Mouse (Mus musculus): ENCODE results near the gene Hoxd13. TPM values are rescaled to one million over a fixed set of nuclear protein-coding genes. Genes with fewer than 3 reads are reported as not detected.

The Hoxd13 gene
- polyA plus RNA-seq, 1 experiment from 2014 or later: not detected

- WGBS: 11% methylated on average over 17 of the region's 17 CpGs
- no peak overlapping the region for H3K9ac ChIP-seq
- H3K27ac ChIP-seq: no peak overlapping the region
- ATAC-seq (ENCODE audit: low FRiP score): no peak
- no peaks in the 10 kb centered on the region for H3K9me3 ChIP-seq (replicated peaks)
- H3K4me3 ChIP-seq: no peak overlapping the region
- H3K27me3 ChIP-seq: peaks cover 89% of the 10 kb centered on the region
- peaks cover 21% of the 10 kb centered on the region for H3K4me1 ChIP-seq
- no peaks in the 10 kb centered on the region for H3K36me3 ChIP-seq
- no peak overlapping the region for H3K4me2 ChIP-seq (replicated peaks)
Observed at GRCm38 (mm10) chr2:74701949-74702819, 34.1 kb downstream of the Hoxd13 start.

DNA sequence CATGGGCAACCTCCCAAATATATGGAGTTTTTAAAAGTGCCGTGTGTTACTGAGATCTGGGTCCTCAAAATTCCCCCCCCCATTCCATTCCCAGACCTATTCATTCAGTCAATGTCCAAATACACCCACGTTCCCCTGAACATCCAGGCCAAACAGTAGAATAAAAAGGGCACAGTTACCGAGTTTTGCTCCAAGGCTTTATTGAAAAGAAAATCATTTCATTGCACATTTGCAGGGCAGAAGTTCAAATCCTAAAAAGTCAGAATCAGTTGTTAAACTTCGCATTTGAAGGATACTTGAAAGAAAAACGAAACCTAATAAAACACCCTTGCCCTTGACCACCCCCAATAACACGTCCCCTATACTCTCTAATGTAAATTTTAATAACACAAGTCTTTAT, 34.7 kb downstream of the Hoxd13 start:
- Histone ChIP-seq H3K4me3 (no peak overlapping the region), H3K9ac (no peak overlapping the region), H3K27ac (no peak overlapping the region), H3K4me2 (replicated peaks) (no peak overlapping the region), H3K4me1 (peaks cover 18% of the 10 kb centered on the region), H3K27me3 (peaks cover 89% of the 10 kb centered on the region), H3K9me3 (replicated peaks) (no peaks in the 10 kb centered on the region), H3K36me3 (no peaks in the 10 kb centered on the region)
- no peak for ATAC-seq (ENCODE audit: low FRiP score)
- 14% methylated on average over 6 of the region's 6 CpGs for WGBS

- H3K4me2 ChIP-seq (replicated peaks): no peak overlapping the region
- no peaks in the 10 kb centered on the region for H3K36me3 ChIP-seq
- 4% methylated on average over 10 of the region's 10 CpGs for WGBS
- H3K9ac ChIP-seq: no peak overlapping the region
- ATAC-seq (ENCODE audit: low FRiP score): no peak
- H3K27me3 ChIP-seq: peaks cover 89% of the 10 kb centered on the region
- no peaks in the 10 kb centered on the region for H3K9me3 ChIP-seq (replicated peaks)
- H3K4me1 ChIP-seq: peaks cover 13% of the 10 kb centered on the region
- no peak overlapping the region for H3K4me3 ChIP-seq
- no peak overlapping the region for H3K27ac ChIP-seq
Observed at GRCm38 (mm10) chr2:74703317-74703716, 35.2 kb downstream of the Hoxd13 start.

- ATAC-seq (ENCODE audit: low FRiP score): no peak
- Histone ChIP-seq H3K4me3 (no peak overlapping the region), H3K9ac (no peak overlapping the region), H3K9me3 (replicated peaks) (no peaks in the 10 kb centered on the region), H3K4me2 (replicated peaks) (no peak overlapping the region), H3K36me3 (no peaks in the 10 kb centered on the region), H3K27me3 (peaks cover 89% of the 10 kb centered on the region), H3K4me1 (peaks cover 11% of the 10 kb centered on the region), H3K27ac (no peak overlapping the region)
- WGBS: under 1% methylated on average over 26 of the region's 26 CpGs
Observed at GRCm38 (mm10) chr2:74703720-74704392, 35.7 kb downstream of the Hoxd13 start.

DNA sequence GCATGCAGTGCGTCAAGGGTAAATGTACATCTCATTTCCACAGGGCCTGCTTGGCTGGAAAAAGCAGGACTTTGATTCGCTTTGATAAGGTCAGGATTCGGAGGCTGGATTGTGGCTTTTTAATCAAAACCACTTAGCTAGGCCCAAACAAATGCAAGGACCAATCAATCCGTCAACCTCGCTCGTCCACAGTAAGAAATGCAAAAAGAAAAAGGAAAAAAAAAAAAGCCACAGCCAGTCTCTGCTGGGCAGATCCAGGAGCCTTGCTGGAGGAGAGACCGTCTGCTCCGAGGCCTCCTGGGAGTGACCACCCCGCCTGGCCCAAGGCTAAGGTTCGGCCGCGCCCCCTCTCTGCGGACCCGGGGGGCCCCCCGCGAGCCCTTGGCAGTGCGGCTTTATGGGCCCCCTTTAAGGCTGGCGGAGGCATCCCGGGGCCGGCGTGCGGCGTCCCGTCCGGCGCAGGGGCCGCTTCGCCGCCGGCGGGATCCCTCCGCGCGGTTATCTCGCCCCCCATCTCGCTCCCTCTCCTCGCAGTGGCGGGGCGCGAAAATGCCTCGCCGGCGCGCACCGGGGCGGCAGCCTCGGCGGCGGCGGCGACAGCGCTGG, 36.4 kb downstream of the Hoxd13 start, which contains the start of gene Hoxd8:
Gene Hoxd8 (plus strand): TSS at position 223 of the 606 bp plus-strand sequence.
- peak within 1 kb of the TSS; percentile 36 for H3K4me3 ChIP-seq
- H3K9me3 ChIP-seq (replicated peaks): no peaks in the 10 kb centered on the region
- ATAC-seq (ENCODE audit: low FRiP score): no peak; the same call in 1 of the 2 replicates
- H3K4me1 ChIP-seq: peaks cover 11% of the 10 kb centered on the region
- H3K36me3 ChIP-seq: no peaks in the 10 kb centered on the region
- H3K4me2 ChIP-seq (replicated peaks): peak within 1 kb of the TSS; percentile 60
- H3K27me3 ChIP-seq: peaks cover 89% of the 10 kb centered on the region
- H3K9ac ChIP-seq: peak within 1 kb of the TSS; percentile 49; the same call in 1 of the 2 replicates
- under 1% methylated on average over 35 of the region's 52 CpGs for WGBS
- no peak within 1 kb of the TSS for H3K27ac ChIP-seq

DNA sequence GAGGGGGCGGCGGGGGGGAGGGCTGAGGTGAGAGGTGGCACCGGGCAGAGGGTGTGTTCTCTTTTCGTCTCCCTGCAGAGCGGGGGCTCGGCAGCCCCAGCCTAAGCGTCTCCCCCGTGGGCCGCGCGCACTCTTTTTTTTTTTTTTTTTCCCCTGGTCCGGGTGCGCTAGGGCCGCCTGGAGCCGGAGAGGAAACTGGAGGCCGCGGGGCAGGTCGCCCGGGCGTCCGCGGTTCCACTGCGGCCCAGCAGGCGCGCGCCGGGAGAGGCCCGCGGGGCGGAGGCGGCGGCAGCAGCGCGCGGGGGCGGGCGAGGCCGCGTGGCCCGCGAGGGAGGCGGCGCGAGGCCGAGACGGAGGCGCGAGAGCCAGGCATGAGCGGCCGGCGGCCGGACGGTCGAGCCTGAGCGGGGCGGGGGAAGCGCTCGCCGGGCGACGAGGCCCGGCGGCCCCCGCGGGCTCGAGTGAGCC, 36.9 kb downstream of the Hoxd13 start:
- Histone ChIP-seq H3K27ac (no peak overlapping the region), H3K36me3 (no peaks in the 10 kb centered on the region), H3K9ac (peak overlapping the region; percentile 49; the same call in 1 of the 2 replicates), H3K27me3 (peaks cover 89% of the 10 kb centered on the region), H3K4me1 (peaks cover 11% of the 10 kb centered on the region), H3K4me3 (peak overlapping the region; percentile 36), H3K4me2 (replicated peaks) (peak overlapping the region; percentile 60), H3K9me3 (replicated peaks) (no peaks in the 10 kb centered on the region)
- under 1% methylated on average over 60 of the region's 66 CpGs for WGBS
- ATAC-seq (ENCODE audit: low FRiP score): 0 out of 2 replicates have a peak, but pooled peaks have one; percentile 24

DNA sequence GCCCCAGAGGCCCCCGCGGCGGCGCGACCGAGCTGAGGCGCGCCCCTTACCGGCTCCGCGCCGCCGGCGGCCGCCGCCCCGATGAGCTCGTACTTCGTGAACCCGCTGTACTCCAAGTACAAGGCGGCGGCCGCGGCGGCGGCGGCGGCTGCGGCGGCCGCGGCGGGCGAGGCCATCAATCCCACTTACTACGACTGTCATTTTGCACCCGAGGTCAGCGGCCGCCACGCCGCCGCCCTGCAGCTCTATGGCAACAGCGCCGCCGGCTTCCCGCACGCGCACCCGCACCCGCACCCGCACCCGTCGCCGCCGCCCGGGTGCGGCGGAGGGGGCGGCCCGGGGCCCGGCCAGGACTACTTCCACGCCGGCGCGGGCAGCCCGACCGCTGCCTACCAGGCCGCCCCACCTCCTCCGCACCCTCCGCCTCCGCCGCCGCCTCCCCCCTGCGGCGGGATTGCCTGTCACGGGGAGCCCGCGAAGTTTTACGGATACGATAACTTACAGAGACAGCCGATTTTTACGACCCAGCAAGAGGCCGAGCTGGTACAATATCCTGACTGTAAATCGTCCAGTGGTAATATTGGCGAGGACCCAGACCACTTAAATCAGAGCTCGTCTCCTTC, 37.5 kb downstream of the Hoxd13 start:
- H3K27ac ChIP-seq: no peak overlapping the region
- H3K9ac ChIP-seq: peak overlapping the region; percentile 49; the same call in 1 of the 2 replicates
- H3K4me1 ChIP-seq: peaks cover 11% of the 10 kb centered on the region
- WGBS: 1% methylated on average over 62 of the region's 85 CpGs
- H3K4me2 ChIP-seq (replicated peaks): peak overlapping the region; percentile 60
- ATAC-seq (ENCODE audit: low FRiP score): peak; percentile 19; the same call in 1 of the 2 replicates
- no peaks in the 10 kb centered on the region for H3K36me3 ChIP-seq
- H3K4me3 ChIP-seq: peak overlapping the region; percentile 36
- peaks cover 89% of the 10 kb centered on the region for H3K27me3 ChIP-seq
- H3K9me3 ChIP-seq (replicated peaks): no peaks in the 10 kb centered on the region

DNA sequence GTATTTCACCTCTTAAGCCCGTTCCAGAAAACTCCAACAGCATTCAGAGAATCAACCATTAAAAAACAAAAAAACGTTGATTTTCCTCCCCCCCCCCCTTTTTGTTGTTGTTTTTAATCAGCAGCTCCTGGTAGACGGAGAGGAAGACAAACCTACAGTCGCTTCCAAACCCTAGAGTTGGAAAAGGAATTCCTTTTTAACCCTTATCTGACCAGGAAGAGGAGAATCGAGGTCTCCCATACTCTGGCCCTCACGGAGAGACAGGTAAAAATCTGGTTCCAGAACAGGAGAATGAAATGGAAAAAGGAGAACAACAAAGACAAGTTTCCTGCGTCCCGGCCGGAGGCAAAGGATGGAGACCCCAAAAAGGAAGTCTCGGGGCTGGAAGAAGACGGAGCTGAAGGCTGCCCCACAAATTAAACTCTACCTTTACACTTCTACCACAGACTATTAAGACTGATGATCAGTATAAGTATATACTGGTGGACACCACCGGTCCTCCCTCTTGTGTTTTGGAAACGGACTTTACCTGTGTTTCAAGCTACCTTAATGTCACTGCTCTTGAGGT, 38.4 kb downstream of the Hoxd13 start:
- no peaks in the 10 kb centered on the region for H3K9me3 ChIP-seq (replicated peaks)
- no peak overlapping the region for H3K9ac ChIP-seq
- H3K27me3 ChIP-seq: peaks cover 89% of the 10 kb centered on the region
- no peak overlapping the region for H3K27ac ChIP-seq
- no peak overlapping the region for H3K4me3 ChIP-seq
- no peak overlapping the region for H3K4me2 ChIP-seq (replicated peaks)
- no peaks in the 10 kb centered on the region for H3K36me3 ChIP-seq
- ATAC-seq (ENCODE audit: low FRiP score): no peak
- 2% methylated on average over 13 of the region's 13 CpGs for WGBS
- H3K4me1 ChIP-seq: peaks cover 11% of the 10 kb centered on the region

- no peak overlapping the region for H3K4me3 ChIP-seq
- peaks cover 18% of the 10 kb centered on the region for H3K4me1 ChIP-seq
- WGBS: 6% methylated on average over 7 of the region's 7 CpGs
Observed at GRCm38 (mm10) chr2:74707599-74707998, 39.5 kb downstream of the Hoxd13 start.

GRCm38 (mm10) chr2:74708676-74709075, 40.6 kb downstream of the Hoxd13 start:
- Histone ChIP-seq H3K4me2 (replicated peaks) (no peak overlapping the region), H3K27me3 (peaks cover 92% of the 10 kb centered on the region), H3K36me3 (no peaks in the 10 kb centered on the region), H3K4me1 (peaks cover 18% of the 10 kb centered on the region), H3K9ac (no peak overlapping the region), H3K4me3 (no peak overlapping the region), H3K27ac (no peak overlapping the region), H3K9me3 (replicated peaks) (no peaks in the 10 kb centered on the region)
- ATAC-seq (ENCODE audit: low FRiP score): no peak
- 7% methylated on average over 4 of the region's 4 CpGs for WGBS

More at GRCm38 (mm10) chr2:74707599-74707998, 39.5 kb downstream of the Hoxd13 start:
- Histone ChIP-seq H3K9me3 (replicated peaks) (no peaks in the 10 kb centered on the region), H3K36me3 (no peaks in the 10 kb centered on the region), H3K27ac (no peak overlapping the region), H3K9ac (no peak overlapping the region), H3K4me2 (replicated peaks) (no peak overlapping the region), H3K27me3 (peaks cover 91% of the 10 kb centered on the region)
- no peak for ATAC-seq (ENCODE audit: low FRiP score)

Data from hindbrain, embryonic 12.5 days (tissue).